Mouse (Mus musculus): Measurements from ENCODE around the gene Ndrg3.
"Not testable (repeated sequence)": the region's sequence is repeated elsewhere in the genome, so short reads cannot be mapped to it uniquely, and the experiment has no call there.

Ndrg3 gene

DNA sequence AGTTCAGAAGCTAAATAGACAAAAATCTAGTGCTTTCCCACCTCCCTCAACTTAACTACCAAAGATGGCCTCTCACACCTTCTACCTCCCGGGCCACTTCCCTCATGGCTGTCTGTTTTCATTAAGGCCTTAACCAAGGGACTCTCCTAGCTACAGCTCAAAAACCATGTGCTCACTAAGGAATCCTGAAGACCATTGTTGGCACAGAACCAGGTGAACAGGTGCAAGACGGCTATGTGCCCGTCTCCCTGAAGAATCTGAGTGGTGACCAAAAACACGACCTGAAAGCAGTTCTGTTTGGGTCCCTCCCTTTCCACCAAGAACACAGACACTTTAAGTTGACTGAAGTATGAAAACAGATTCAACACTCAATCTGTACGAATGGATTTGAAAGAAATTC, 6.4 kb upstream of the Ndrg3 start:
- no peak for DNase-seq (ENCODE audit: low spot score)

DNA sequence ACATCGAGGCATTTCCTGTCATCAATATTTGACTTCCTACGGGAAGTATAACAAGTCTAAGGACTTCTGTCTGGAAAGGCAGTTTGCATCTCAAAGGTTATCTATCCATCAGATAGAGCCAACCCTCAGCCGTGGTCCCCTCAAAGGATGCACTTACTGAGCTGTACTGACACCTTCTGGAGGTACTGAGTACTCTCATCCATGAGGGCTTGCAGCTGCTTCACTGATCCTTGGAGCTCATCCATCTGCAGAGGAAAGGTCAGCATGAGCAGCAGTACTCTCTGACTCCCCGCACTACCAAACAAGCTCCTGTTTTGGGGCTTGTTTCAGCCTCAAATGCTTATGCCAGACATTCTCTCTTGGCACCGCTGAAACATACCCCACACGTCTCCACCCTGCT, 4.7 kb upstream of the Ndrg3 start:
- peak; percentile 61 for DNase-seq (ENCODE audit: low spot score)

- DNase-seq (ENCODE audit: low spot score) = peak; percentile 15
These were observed 977 bp downstream of the Ndrg3 start for GRCm38 (mm10) chr2:156990727-156991431.

DNA sequence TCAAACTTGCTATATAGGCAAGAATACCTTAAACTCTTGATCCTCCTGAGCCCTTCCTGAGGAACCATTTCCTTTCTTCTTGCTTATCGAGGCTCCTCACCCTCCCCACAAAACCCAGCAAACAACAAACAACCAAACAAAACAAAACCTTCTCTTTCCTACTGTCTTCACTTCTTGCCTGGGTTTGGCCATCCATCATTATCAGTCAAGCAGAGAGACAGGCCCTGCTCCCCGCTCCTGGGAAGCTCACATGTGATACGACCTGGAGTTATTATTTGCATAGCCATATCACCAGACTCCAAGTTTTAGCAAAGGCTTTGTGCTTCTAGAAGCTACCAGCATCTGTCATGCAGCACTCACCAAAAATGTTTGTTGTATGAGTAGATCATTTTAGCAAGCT, 4.5 kb downstream of the Ndrg3 start:
- DNase-seq (ENCODE audit: low spot score) = no peak

- no peak for DNase-seq (ENCODE audit: low spot score)
These were observed 9.0 kb downstream of the Ndrg3 start for GRCm38 (mm10) chr2:156982864-156983263.

GRCm38 (mm10) chr2:156981291-156981690, 10.6 kb downstream of the Ndrg3 start:
- no peak for DNase-seq (ENCODE audit: low spot score)

- DNase-seq (ENCODE audit: low spot score) = no peak
These were observed 11.8 kb downstream of the Ndrg3 start for GRCm38 (mm10) chr2:156980059-156980458.

- DNase-seq (ENCODE audit: low spot score) = no peak
These were observed 15.1 kb downstream of the Ndrg3 start for GRCm38 (mm10) chr2:156976711-156977110.

DNA sequence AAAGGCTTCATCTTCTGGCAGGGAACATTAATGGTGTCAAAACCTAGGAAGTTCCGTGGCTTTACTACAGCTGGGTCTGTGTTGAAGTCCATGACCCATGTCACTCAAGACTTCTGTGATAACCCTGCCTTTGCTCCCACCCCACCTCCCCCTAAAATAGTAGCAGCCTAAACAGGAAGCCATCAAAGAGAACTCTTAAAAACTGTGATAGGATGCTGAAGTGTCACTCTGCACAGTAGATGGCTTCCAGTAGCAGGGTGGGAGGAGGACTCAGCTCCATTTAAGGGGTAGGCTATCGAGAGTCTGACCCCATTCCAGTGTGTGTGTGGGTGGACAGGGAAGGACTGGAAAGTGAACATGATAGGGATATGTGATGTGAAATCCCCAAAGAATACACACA, 16.9 kb downstream of the Ndrg3 start:
- DNase-seq (ENCODE audit: low spot score) = no peak

DNA sequence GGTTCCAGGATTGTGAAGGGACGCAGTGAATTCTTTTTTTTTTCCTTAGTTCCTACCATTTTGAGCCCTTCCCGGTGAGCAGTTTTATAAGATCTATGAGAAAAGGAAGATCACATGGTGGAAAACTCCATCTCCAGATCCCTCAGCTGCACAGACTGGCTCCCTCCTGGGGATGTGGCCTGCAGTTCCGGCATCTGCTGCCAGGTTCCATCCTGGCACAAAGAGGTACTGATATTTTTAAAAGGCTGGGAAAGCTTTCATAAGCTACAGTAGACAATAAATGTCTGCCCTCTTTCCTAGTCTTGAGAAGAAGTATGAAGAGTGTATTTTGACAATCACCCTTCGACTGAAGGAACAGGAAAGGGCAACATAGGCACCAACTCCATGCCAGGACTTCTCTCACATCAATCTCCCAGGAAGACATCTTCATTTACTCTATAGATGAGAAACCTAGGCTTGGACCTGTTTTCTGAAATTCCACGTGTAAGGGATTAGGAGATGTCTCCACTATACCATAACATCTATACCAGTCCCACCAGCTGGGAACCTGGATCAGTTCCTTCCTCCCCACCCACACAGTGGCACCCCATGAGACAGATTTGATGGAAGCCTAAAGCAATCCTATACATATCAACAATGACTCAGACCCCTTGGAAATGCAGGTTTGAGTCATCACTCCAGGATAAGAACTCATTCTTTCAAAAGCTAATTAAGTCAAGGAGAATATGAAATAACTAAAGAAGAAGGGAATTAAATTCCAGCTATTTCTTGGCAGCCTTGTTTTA, 18.3 kb downstream of the Ndrg3 start:
- no peak for DNase-seq (ENCODE audit: low spot score)

DNA sequence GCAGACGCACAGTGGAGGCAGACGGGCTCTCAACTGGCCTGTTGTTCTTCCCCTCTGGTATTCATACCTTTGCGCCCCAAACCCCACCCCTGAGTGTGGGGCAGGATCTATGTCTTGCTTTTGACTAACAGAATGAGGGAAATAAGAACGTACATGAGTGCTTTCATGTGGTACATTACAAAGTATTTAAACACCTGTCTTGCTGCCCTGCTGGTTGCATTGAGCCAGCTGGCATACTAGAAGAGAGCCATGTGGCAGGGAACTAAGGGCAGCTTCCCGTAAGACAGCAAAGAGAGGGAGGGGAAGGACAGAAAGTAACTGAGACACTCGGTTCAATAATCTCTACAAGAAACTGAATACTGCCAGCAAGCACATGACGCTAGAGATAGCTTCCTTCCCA, 21.6 kb downstream of the Ndrg3 start:
- no peak for DNase-seq (ENCODE audit: low spot score)

- DNase-seq (ENCODE audit: low spot score) = no peak
These were observed 23.4 kb downstream of the Ndrg3 start for GRCm38 (mm10) chr2:156968501-156968900.

DNA sequence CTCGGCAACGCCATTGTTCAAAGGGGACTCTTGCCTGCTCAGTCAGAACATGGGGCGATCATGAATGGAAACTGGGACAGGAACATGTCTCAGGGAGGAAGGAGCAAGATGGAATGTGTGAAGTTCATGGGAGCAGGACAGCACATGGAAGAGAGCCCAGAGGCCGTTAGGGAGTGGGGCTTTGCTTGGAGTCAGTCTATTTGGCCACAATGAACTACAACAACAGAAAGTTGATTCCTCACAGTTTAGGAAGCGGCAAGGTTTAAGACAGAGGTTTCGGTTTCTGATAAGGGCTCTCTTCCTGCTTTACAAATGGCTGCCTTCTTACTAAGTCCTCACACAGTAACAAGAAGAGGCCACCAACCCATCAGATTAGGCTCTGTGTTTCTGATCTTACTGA, 24.5 kb downstream of the Ndrg3 start:
- no peak for DNase-seq (ENCODE audit: low spot score)

GRCm38 (mm10) chr2:156963891-156964290, 28.0 kb downstream of the Ndrg3 start:
- no peak for DNase-seq (ENCODE audit: low spot score)

- no peak for DNase-seq (ENCODE audit: low spot score)
These were observed 33.2 kb downstream of the Ndrg3 start for GRCm38 (mm10) chr2:156958496-156959252.

GRCm38 (mm10) chr2:156957035-156957434, 34.8 kb downstream of the Ndrg3 start:
- no peak for DNase-seq (ENCODE audit: low spot score)

- DNase-seq (ENCODE audit: low spot score) = no peak
These were observed 35.5 kb downstream of the Ndrg3 start for GRCm38 (mm10) chr2:156956306-156956705.

DNA sequence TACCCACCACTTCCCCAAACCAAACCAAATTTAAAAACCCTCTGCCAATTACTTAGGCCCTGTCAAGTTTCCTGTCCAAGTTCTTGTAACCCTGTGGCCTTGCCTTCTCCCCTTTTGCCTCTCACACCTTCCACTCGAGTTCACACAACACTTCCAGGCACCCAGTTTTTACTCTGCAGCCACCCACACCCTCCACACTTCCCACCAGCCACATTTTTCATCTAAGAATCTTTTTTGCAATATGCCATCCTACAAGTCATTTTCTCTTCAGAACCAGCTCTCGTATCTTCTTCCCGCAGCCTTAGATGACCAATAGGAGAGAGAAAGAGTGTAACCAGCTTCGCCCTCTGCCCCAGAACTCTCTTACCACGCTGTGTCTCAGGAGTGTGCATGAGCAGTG, 37.4 kb downstream of the Ndrg3 start:
- DNase-seq (ENCODE audit: low spot score) = no peak

DNA sequence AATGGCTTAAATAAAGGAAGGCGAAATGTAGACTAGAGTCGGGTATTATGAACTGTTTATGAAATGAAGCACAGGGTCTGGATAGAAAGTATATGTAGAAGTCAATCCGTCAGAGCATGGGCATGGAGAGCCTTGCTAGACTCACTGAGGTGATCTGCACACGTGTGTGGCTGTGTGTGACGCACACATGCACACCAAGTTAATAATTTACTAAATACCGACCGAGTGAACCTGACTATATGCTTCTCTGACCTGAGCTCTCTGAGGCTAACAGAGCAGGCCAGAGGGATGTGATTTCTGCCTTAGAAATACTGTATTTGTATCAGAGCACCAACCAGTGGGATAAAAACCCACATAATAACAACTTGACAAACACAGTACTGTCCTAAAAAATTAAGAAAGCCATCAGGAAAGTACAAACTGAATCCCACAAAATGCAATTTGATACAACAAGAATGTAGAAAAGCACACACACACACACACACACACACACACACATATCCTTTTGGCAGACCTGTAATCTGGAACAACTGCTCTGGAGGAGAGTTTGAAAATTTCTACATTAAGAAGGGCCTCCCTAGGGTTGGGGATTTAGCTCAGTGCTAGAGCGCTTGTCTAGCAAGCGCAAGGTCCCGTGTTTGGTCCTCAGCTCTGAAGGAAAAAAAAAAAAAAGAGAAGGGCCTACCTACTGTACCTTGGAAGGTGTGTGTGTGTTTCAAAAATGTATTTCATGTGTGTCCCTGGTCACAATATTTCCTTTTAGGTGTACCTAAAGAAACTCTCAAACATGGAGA, 40.4 kb downstream of the Ndrg3 start:
- DNase-seq (ENCODE audit: low spot score) = no peak

DNA sequence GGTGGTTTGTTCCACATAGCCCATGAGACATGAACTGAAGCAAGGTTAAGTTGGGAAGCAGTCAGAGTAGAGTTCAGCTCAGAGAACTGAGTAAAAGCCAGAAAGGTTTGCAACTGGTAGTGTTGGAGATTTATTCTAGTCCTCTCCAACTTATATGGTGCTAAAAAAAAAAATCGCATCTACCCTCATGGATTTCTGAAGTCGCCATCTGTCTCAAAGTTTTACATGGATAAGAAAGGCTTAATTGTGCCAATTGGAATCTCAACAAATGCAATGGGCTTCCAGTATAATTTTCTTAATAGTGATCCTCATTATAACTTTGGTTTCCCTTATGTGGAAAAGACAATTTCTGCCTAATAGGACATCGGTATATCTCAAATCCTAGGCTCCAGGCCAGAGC, 41.0 kb downstream of the Ndrg3 start:
- no peak for DNase-seq (ENCODE audit: low spot score)

- not testable (repeated sequence) for DNase-seq (ENCODE audit: low spot score)
These were observed 50.3 kb downstream of the Ndrg3 start for GRCm38 (mm10) chr2:156941523-156941922.

DNA sequence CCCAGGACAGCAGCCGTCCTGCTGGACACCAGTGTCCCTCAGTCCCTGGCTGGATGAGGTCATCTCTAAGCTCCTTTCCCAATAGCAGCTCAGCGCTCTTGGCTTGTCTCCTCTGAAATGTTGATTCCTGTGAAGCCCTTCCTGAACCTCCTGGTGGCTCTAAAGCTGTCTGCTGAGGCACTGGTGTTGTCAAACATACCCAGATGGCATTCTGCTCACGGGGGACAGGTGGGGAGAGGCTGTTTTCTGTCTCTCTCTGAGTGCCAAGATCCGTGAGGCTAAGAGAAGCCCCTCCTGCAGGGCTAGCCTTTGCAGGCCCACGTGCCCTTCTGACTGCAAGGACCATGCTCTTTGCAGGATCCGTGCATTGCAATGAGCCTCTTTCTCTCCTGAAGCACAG, 51.9 kb downstream of the Ndrg3 start:
- not testable (repeated sequence) for DNase-seq (ENCODE audit: low spot score)

Measured in embryo, embryonic 10.5 days (tissue).